Mouse (Mus musculus) megakaryocyte, embryonic 14.5 days (primary cell): Measurements from ENCODE around the gene Asf1a.

ENCODE experiments used
- FLI1 ChIP-seq: IDR thresholded peaks from 2 replicates; pipeline ENCODE4 v1.6.1; 2012; ENCODE audit warnings: low read length, inconsistent platforms, mixed read lengths
- GATA1 ChIP-seq: IDR thresholded peaks from 3 replicates; pipeline ENCODE4 v1.6.1; 2012; ENCODE audit warnings: mixed read lengths, low read length, inconsistent platforms, borderline replicate concordance

GRCm38 (mm10) chr10:53613955-53614354 is 17.4 kb downstream of the Asf1a start:
- TF ChIP-seq GATA1: no peak
- TF ChIP-seq FLI1: no peak
